Mouse (Mus musculus): ENCODE data around the gene Nrbp1. TPM values are rescaled to one million over a fixed set of nuclear protein-coding genes. Genes with fewer than 3 reads are reported as not detected.

Gene Nrbp1
- polyA plus RNA-seq, 1 experiment from 2014 or later = 140 TPM

DNA sequence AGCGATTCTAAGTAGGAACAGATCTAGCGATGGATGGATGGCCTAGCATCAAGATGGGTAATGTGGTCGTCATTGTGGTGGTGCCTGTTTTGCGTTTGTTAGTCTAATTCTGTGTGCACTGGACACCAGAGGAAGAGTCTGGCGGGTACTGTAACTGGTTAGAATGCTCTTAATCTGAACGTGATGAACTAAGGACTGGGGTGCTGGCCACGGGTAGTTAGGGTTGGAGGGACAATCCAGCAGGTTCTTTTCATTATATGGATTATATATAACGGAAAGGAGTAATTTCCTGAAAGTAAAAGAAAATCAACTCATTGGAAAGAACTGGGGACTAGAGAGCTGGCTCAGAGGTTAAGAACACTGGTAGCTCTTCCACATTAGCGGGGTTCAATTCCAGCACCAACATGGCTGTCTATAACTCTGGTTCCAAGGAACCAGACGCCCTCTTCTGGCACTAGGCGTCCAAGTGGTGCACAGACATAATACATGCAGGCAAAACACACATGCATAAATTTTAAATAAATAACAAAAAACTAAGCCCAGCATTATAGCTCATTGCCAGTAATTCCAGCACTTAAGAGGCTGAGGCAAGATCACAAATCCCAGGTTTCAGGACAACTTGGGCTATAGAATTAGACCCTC lies 19.2 kb upstream of the Nrbp1 start:
- peak overlapping the region; percentile 89 for H3K27ac ChIP-seq (ENCODE audit: low read length)
- H3K27me3 ChIP-seq (replicated peaks; ENCODE audit: control insufficient read depth, insufficient read depth, low read length) = no peaks in the 10 kb centered on the region
- H3K36me3 ChIP-seq (ENCODE audit: control insufficient read depth, insufficient read depth, low read length) = no peaks in the 10 kb centered on the region
- H3K4me3 ChIP-seq (ENCODE audit: low read length) = peak overlapping the region; percentile 76
- WGBS = 14% methylated on average over 11 of the region's 11 CpGs
- no peaks in the 10 kb centered on the region for H3K9me3 ChIP-seq (ENCODE audit: control insufficient read depth, low read length)
- H3K9ac ChIP-seq (ENCODE audit: low read depth, low read length) = peak overlapping the region; percentile 87
- peak overlapping the region; percentile 93 for H3K4me2 ChIP-seq (ENCODE audit: low read depth, low read length)
- ATAC-seq = no peak; the same call in 1 of the 2 replicates
- peaks cover 10% of the 10 kb centered on the region for H3K4me1 ChIP-seq (ENCODE audit: control insufficient read depth, insufficient read depth, low read length)

DNA sequence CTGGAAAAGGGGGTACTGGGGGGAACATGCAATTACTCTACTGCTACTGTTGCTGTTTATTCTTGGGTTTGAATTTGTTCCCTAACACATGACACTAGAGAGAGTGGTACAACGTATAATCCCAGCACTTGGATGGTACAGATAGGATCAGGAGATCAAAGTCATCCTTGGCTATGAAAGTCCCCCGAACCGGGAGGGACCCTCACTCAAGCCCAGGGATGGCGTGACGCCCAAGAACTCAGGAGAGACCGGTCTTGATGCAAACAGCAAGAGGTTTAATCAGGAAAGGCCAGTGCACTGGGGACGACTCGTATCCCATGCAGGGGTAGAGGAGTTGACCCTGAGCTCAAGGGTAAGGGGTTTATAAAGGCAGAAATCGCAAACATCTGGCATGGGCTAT lies 18.0 kb upstream of the Nrbp1 start:
- ATAC-seq = no peak
- peaks cover 10% of the 10 kb centered on the region for H3K4me1 ChIP-seq (ENCODE audit: control insufficient read depth, insufficient read depth, low read length)
- H3K4me2 ChIP-seq (ENCODE audit: low read depth, low read length) = no peak overlapping the region
- H3K27me3 ChIP-seq (replicated peaks; ENCODE audit: control insufficient read depth, insufficient read depth, low read length) = no peaks in the 10 kb centered on the region
- no peaks in the 10 kb centered on the region for H3K36me3 ChIP-seq (ENCODE audit: control insufficient read depth, insufficient read depth, low read length)
- no peaks in the 10 kb centered on the region for H3K9me3 ChIP-seq (ENCODE audit: control insufficient read depth, low read length)
- H3K9ac ChIP-seq (ENCODE audit: low read depth, low read length) = no peak overlapping the region
- H3K27ac ChIP-seq (ENCODE audit: low read length) = no peak overlapping the region
- H3K4me3 ChIP-seq (ENCODE audit: low read length) = no peak overlapping the region
- WGBS = 95% methylated on average over 9 of the region's 9 CpGs

DNA sequence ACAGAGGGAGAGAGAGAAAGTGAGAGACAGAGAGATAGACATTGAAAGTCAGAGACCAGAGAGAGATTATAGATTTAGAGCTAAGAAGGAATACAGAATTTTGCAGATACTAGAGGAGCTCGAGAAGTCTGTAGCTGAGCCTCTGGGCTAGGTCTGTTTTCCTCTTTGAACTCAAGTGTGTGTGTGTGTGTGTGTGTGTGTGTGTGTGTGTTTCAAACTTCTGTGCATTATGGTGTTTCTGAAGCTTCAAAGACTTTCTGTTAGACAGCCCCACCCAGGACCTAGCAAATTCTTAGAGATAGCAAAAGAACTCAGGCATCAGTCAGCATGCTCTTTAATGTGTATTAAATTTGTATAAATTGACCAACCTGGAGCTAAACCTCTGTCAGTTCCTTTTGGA lies 14.0 kb upstream of the Nrbp1 start:
- Histone ChIP-seq H3K36me3 (ENCODE audit: control insufficient read depth, insufficient read depth, low read length) (no peaks in the 10 kb centered on the region), H3K9me3 (ENCODE audit: control insufficient read depth, low read length) (no peaks in the 10 kb centered on the region), H3K4me3 (ENCODE audit: low read length) (no peak overlapping the region), H3K4me2 (ENCODE audit: low read depth, low read length) (no peak overlapping the region), H3K9ac (ENCODE audit: low read depth, low read length) (no peak overlapping the region), H3K4me1 (ENCODE audit: control insufficient read depth, insufficient read depth, low read length) (no peaks in the 10 kb centered on the region), H3K27me3 (replicated peaks; ENCODE audit: control insufficient read depth, insufficient read depth, low read length) (no peaks in the 10 kb centered on the region), H3K27ac (ENCODE audit: low read length) (no peak overlapping the region)
- WGBS = 65% methylated on average over 1 of the region's 1 CpGs
- ATAC-seq = no peak

DNA sequence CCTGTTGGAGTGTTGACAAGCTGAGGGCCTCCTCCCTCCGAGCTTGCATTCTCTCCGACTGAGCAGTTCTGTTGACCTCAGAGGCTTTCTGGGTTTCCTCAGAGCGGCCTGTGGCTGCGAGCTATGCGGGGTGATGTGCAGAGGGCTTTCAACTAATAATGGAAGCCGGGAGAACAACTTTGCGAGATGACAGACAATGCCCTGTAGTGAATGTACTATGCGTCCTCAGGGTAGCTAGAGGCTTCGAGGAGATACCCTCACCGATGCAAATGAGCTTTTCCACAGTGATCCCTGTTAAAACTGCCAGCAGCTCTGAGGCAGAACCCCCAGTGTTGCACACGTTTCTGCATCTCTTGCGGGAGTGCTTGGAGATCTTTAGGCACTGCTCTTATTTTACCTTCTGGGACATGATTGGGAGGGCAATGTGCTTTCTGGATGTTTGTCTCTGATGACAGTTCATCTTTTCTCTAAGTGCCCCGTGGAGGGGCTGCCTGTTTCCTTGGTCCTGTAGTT lies 914 bp downstream of the Nrbp1 start:
- ATAC-seq = no peak; the same call in 1 of the 2 replicates
- Histone ChIP-seq H3K4me2 (ENCODE audit: low read depth, low read length) (peak overlapping the region; percentile 87), H3K27me3 (replicated peaks; ENCODE audit: control insufficient read depth, insufficient read depth, low read length) (no peaks in the 10 kb centered on the region), H3K9me3 (ENCODE audit: control insufficient read depth, low read length) (no peaks in the 10 kb centered on the region), H3K9ac (ENCODE audit: low read depth, low read length) (peak overlapping the region; percentile 99), H3K36me3 (ENCODE audit: control insufficient read depth, insufficient read depth, low read length) (0 out of 2 replicates have a peak, but pooled peaks cover 11% of the 10 kb centered on the region), H3K27ac (ENCODE audit: low read length) (peak overlapping the region; percentile 99), H3K4me3 (ENCODE audit: low read length) (peak overlapping the region; percentile 97), H3K4me1 (ENCODE audit: control insufficient read depth, insufficient read depth, low read length) (peaks cover 4% of the 10 kb centered on the region)
- 0% methylated on average over 13 of the region's 13 CpGs for WGBS

DNA sequence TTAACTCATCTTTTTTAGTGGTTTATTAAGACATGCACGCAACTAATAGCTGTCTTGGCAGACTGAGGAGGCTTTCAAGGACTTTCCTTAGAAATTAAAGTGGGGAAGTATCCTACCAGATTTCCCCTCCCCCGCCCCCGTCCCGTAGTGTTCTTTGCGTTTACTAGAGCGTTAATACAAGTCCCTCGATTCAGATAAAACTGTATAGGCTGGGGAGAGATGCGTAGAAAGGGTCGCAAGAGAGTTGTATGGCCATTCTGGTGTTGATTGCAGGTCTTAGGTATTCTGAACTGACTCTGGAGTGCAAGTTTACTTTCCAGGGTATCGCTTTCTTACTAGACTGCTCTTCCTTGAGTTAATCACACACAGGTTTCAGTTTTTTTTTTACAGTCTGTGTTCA lies 1.5 kb downstream of the Nrbp1 start:
- no peak overlapping the region for H3K27ac ChIP-seq (ENCODE audit: low read length)

DNA sequence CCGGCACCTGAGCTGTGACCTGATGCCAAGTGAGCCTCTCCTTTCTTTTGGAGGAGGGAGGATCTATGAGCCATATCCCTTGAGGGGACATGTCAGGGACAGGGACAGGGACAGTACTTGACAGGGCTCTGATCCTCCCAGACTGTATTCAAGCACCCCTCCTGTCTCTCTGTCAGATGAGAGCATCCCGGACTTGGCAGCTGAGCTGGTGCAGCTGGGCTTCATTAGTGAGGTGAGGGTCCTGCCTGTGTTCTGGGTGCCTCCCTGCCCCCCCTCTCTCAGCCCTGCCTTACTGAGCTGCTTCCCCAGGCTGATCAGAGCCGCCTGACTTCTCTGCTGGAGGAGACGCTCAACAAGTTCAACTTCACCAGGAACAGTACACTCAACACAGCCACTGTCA lies 10.1 kb downstream of the Nrbp1 start:
- Histone ChIP-seq H3K36me3 (ENCODE audit: control insufficient read depth, insufficient read depth, low read length) (peaks cover 16% of the 10 kb centered on the region; the same call in 1 of the 2 replicates), H3K9ac (ENCODE audit: low read depth, low read length) (peak overlapping the region; percentile 2; the same call in 1 of the 2 replicates), H3K27me3 (replicated peaks; ENCODE audit: control insufficient read depth, insufficient read depth, low read length) (no peaks in the 10 kb centered on the region), H3K27ac (ENCODE audit: low read length) (no peak overlapping the region), H3K4me1 (ENCODE audit: control insufficient read depth, insufficient read depth, low read length) (peaks cover 6% of the 10 kb centered on the region; the same call in 1 of the 2 replicates), H3K9me3 (ENCODE audit: control insufficient read depth, low read length) (no peaks in the 10 kb centered on the region), H3K4me3 (ENCODE audit: low read length) (no peak overlapping the region), H3K4me2 (ENCODE audit: low read depth, low read length) (no peak overlapping the region)
- ATAC-seq = no peak
- WGBS = 61% methylated on average over 4 of the region's 4 CpGs

More for the DNA sequence above, 1.5 kb downstream of the Nrbp1 start:
- peak overlapping the region; percentile 97 for H3K4me3 ChIP-seq (ENCODE audit: low read length)
- H3K27me3 ChIP-seq (replicated peaks; ENCODE audit: control insufficient read depth, insufficient read depth, low read length) = no peaks in the 10 kb centered on the region
- H3K4me2 ChIP-seq (ENCODE audit: low read depth, low read length) = peak overlapping the region; percentile 87
- WGBS = 21% methylated on average over 10 of the region's 10 CpGs
- peaks cover 4% of the 10 kb centered on the region for H3K4me1 ChIP-seq (ENCODE audit: control insufficient read depth, insufficient read depth, low read length)
- H3K9me3 ChIP-seq (ENCODE audit: control insufficient read depth, low read length) = no peaks in the 10 kb centered on the region
- peaks cover 11% of the 10 kb centered on the region; the same call in 1 of the 2 replicates for H3K36me3 ChIP-seq (ENCODE audit: control insufficient read depth, insufficient read depth, low read length)
- peak overlapping the region; percentile 99 for H3K9ac ChIP-seq (ENCODE audit: low read depth, low read length)
- no peak for ATAC-seq

DNA sequence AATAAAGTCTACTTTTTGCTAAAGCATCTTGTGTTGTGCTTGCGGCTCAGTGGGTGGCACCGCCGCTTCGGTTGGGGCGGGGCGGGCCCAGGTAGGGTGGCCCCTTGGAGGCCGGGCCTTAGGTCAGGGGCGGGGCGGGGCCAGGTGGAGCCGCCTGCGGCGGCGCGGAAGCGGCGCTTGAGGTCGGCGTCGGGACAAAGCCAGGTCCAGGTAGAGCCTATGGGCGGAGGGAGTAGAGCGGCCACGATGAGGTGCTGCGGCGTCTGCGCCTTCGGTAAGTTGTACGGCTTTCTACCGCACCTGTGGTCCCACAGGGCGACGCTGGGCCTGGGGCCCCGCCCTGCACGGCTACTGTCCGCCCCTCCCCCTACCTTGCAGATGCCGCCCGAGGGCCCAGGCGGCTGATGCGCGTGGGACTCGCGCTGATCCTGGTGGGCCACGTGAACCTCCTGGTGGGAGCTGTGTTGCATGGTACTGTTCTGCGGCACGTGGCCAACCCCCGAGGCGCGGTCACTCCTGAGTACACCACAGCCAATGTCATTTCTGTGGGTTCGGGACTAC lies 11.0 kb downstream of the Nrbp1 start, which contains the start of gene Krtcap3:
Krtcap3 (plus strand) TSS at position 151 of the 561 bp plus-strand sequence.
- Histone ChIP-seq H3K9ac (ENCODE audit: low read depth, low read length) (peak within 1 kb of the TSS; percentile 67), H3K9me3 (ENCODE audit: control insufficient read depth, low read length) (no peaks in the 10 kb centered on the region), H3K27ac (ENCODE audit: low read length) (peak within 1 kb of the TSS; percentile 89), H3K4me3 (ENCODE audit: low read length) (peak within 1 kb of the TSS; percentile 55), H3K36me3 (ENCODE audit: control insufficient read depth, insufficient read depth, low read length) (peaks cover 10% of the 10 kb centered on the region; the same call in 1 of the 2 replicates), H3K4me1 (ENCODE audit: control insufficient read depth, insufficient read depth, low read length) (peaks cover 6% of the 10 kb centered on the region; the same call in 1 of the 2 replicates), H3K27me3 (replicated peaks; ENCODE audit: control insufficient read depth, insufficient read depth, low read length) (no peaks in the 10 kb centered on the region), H3K4me2 (ENCODE audit: low read depth, low read length) (peak within 1 kb of the TSS; percentile 60)
- ATAC-seq = peak; percentile 89
- WGBS = 13% methylated on average over 38 of the region's 47 CpGs

DNA sequence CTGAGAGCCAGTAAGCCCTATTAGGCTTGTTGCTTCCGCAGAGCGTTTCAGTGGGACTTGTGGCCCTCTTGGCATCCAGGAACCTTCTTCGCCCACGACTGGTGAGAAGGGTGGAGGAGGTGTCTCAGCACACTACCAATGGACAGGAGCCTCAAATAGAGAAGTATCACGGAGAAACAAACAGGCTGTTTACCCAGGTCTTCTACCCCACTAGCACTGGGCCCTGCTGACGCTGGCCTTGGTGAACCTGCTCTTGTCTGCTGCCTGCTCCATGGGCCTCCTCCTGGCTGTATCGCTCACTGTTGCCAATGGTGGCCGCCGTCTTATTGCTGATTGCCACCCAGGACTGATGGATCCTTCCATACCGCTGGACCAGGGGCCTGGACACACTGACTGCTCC lies 11.5 kb downstream of the Nrbp1 start:
- H3K4me1 ChIP-seq (ENCODE audit: control insufficient read depth, insufficient read depth, low read length) = peaks cover 6% of the 10 kb centered on the region; the same call in 1 of the 2 replicates
- peak overlapping the region; percentile 55 for H3K4me3 ChIP-seq (ENCODE audit: low read length)
- peak overlapping the region; percentile 67 for H3K9ac ChIP-seq (ENCODE audit: low read depth, low read length)
- H3K27ac ChIP-seq (ENCODE audit: low read length) = peak overlapping the region; percentile 89
- no peaks in the 10 kb centered on the region for H3K9me3 ChIP-seq (ENCODE audit: control insufficient read depth, low read length)
- WGBS = 42% methylated on average over 10 of the region's 10 CpGs
- peak overlapping the region; percentile 60 for H3K4me2 ChIP-seq (ENCODE audit: low read depth, low read length)
- 0 out of 2 replicates have a peak, but pooled peaks have one; percentile 9 for ATAC-seq
- H3K27me3 ChIP-seq (replicated peaks; ENCODE audit: control insufficient read depth, insufficient read depth, low read length) = no peaks in the 10 kb centered on the region
- peaks cover 10% of the 10 kb centered on the region; the same call in 1 of the 2 replicates for H3K36me3 ChIP-seq (ENCODE audit: control insufficient read depth, insufficient read depth, low read length)

DNA sequence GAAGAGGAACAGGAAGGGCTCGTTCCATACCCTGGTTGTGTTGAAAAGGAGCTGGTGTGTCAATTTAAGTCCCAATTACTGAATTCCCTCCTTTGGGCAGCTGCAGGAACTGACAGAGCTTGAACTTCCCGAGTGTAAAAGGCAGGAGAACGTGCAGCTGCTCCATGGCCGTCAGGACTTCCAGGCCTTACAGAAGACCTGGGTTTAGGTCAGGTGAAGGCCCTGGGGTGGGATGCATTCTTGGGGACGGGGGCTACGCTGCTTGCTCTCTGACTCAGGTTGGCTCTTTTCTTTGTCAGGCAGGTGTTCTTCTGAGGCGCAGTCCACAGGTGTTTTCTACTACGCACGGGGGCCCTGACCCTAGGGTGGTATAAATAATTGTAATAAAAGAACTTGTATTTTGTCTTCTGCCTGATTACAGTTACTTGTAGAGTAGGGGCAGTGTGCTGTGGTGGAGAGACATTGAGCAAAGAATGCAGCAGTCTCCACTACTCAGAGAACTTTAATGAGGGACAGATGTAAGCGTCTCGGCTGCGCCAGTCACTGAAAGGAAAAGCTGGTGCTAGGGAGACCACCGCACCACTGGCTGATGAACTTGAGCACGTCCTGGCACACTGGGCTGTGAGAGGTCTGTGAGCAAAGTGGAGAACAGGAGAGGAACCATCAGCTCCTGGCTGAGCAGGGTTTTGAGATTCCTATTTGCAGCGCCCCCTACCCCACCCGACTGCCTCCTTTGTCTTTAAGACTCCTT lies 12.3 kb downstream of the Nrbp1 start:
- Histone ChIP-seq H3K9ac (ENCODE audit: low read depth, low read length) (peak overlapping the region; percentile 67), H3K4me3 (ENCODE audit: low read length) (peak overlapping the region; percentile 55), H3K4me2 (ENCODE audit: low read depth, low read length) (peak overlapping the region; percentile 60), H3K27ac (ENCODE audit: low read length) (peak overlapping the region; percentile 89), H3K4me1 (ENCODE audit: control insufficient read depth, insufficient read depth, low read length) (peaks cover 6% of the 10 kb centered on the region; the same call in 1 of the 2 replicates), H3K9me3 (ENCODE audit: control insufficient read depth, low read length) (no peaks in the 10 kb centered on the region), H3K36me3 (ENCODE audit: control insufficient read depth, insufficient read depth, low read length) (peaks cover 8% of the 10 kb centered on the region; the same call in 1 of the 2 replicates), H3K27me3 (replicated peaks; ENCODE audit: control insufficient read depth, insufficient read depth, low read length) (no peaks in the 10 kb centered on the region)
- 67% methylated on average over 16 of the region's 16 CpGs for WGBS
- no peak for ATAC-seq
